Mouse (Mus musculus) forebrain, embryonic 12.5 days (tissue): Measurements from ENCODE around the gene Stub1. TPM values are rescaled to one million over a fixed set of nuclear protein-coding genes. Genes with fewer than 3 reads are reported as not detected.

ENCODE experiments used
- ATAC-seq: fragments of 200-750 bp; cut with Nextera tagmentation; 2 replicates; pipeline ENCODE4 v1.8.0; 2017; ENCODE audit warnings: moderate TSS enrichment; ENCODE audit not compliant: low FRiP score
- H3K27ac ChIP-seq: fragments of 300-500 bp; sonication (generic); 2 replicates; pipeline ENCODE4 v1.5.1; 2016; ENCODE audit warnings: mild to moderate bottlenecking
- H3K27me3 ChIP-seq: fragments of 300-500 bp; sonication (generic); 2 replicates; pipeline ENCODE4 v1.6.1; 2016; ENCODE audit warnings: mild to moderate bottlenecking
- H3K36me3 ChIP-seq: fragments of 300-500 bp; sonication (generic); replicated peaks from 2 replicates; pipeline ENCODE4 v1.6.1; 2016; ENCODE audit warnings: mild to moderate bottlenecking
- H3K4me1 ChIP-seq: fragments of 300-500 bp; sonication (generic); 2 replicates; pipeline ENCODE4 v1.6.1; 2016
- H3K4me2 ChIP-seq: fragments of 300-500 bp; sonication (generic); 2 replicates; pipeline ENCODE4 v1.6.1; 2016; ENCODE audit warnings: mild to moderate bottlenecking, moderate library complexity
- H3K4me3 ChIP-seq: fragments of 300-500 bp; sonication (generic); replicated peaks from 2 replicates; pipeline ENCODE4 v1.5.1; 2016; ENCODE audit warnings: mild to moderate bottlenecking
- H3K9ac ChIP-seq: fragments of 300-500 bp; sonication (generic); 2 replicates; pipeline ENCODE4 v1.6.1; 2016; ENCODE audit warnings: mild to moderate bottlenecking
- H3K9me3 ChIP-seq: fragments of 300-500 bp; sonication (generic); 2 replicates; pipeline ENCODE4 v1.6.1; 2016
- WGBS: fragments of 180-500 bp; shearing (Covaris S2); methylation state at CpG from one replicate; pipeline ENCODE4 v1.1.7; 2016; 5-methylcytosine and 5-hydroxymethylcytosine counted together
- polyA plus RNA-seq: library from polyadenylated mRNA; unstranded; fragments of >200 nt; fragmentation: Nextera tagmentation; extraction: Ambion mirVana; gene quantifications from 2 replicates; pipeline ENCODE4 v1.2.1, GENCODE M21; 2016

Gene Stub1
- polyA plus RNA-seq, 1 experiment from 2014 or later: 288 TPM

- no peaks in the 10 kb centered on the region for H3K36me3 ChIP-seq
- ATAC-seq: no peak
- H3K27ac ChIP-seq: no peak overlapping the region
- H3K9me3 ChIP-seq: no peaks in the 10 kb centered on the region
- WGBS: 86% methylated on average over 4 of the region's 4 CpGs
- H3K4me3 ChIP-seq: no peak overlapping the region
- no peak overlapping the region for H3K9ac ChIP-seq
- no peak overlapping the region for H3K4me2 ChIP-seq
- H3K27me3 ChIP-seq: peaks cover 8% of the 10 kb centered on the region; the same call in 1 of the 2 replicates
- peaks cover 54% of the 10 kb centered on the region for H3K4me1 ChIP-seq
These were observed 26.7 kb downstream of the Stub1 start for GRCm38 (mm10) chr17:25806507-25806906.

- peak overlapping the region; percentile 94 for H3K27ac ChIP-seq
- H3K4me1 ChIP-seq: peaks cover 26% of the 10 kb centered on the region
- H3K27me3 ChIP-seq: 0 out of 2 replicates have a peak, but pooled peaks cover 3% of the 10 kb centered on the region
- no peaks in the 10 kb centered on the region for H3K9me3 ChIP-seq
- H3K4me3 ChIP-seq: peak overlapping the region; percentile 7; the same call in 1 of the 2 replicates
- no peaks in the 10 kb centered on the region for H3K36me3 ChIP-seq
- H3K4me2 ChIP-seq: peak overlapping the region; percentile 40
- H3K9ac ChIP-seq: no peak overlapping the region; the same call in 1 of the 2 replicates
- WGBS: 9% methylated on average over 10 of the region's 10 CpGs
- ATAC-seq: peak; percentile 93
These were observed 30.2 kb downstream of the Stub1 start for GRCm38 (mm10) chr17:25802825-25803517.

- H3K9me3 ChIP-seq: no peaks in the 10 kb centered on the region
- no peak overlapping the region for H3K9ac ChIP-seq
- H3K4me2 ChIP-seq: no peak overlapping the region
- 6% methylated on average over 6 of the region's 6 CpGs for WGBS
- no peaks in the 10 kb centered on the region for H3K36me3 ChIP-seq
- H3K4me1 ChIP-seq: peaks cover 39% of the 10 kb centered on the region
- 0 out of 2 replicates have a peak, but pooled peaks cover 3% of the 10 kb centered on the region for H3K27me3 ChIP-seq
- H3K27ac ChIP-seq: no peak overlapping the region
- no peak overlapping the region for H3K4me3 ChIP-seq
- no peak for ATAC-seq
These were observed 32.2 kb downstream of the Stub1 start for GRCm38 (mm10) chr17:25801029-25801428.

GRCm38 (mm10) chr17:25796951-25797369, 36.2 kb downstream of the Stub1 start, which contains the start of gene Metrn:
Metrn (minus strand) TSS chr17:25797136.
- under 1% methylated on average over 34 of the region's 35 CpGs for WGBS
- Histone ChIP-seq H3K27me3 (0 out of 2 replicates have a peak, but pooled peaks cover 3% of the 10 kb centered on the region), H3K9me3 (no peaks in the 10 kb centered on the region), H3K36me3 (no peaks in the 10 kb centered on the region), H3K9ac (peak within 1 kb of the TSS; percentile 80), H3K27ac (peak within 1 kb of the TSS; percentile 97), H3K4me3 (peak within 1 kb of the TSS; percentile 82), H3K4me2 (peak within 1 kb of the TSS; percentile 93), H3K4me1 (peaks cover 53% of the 10 kb centered on the region)
- peak; percentile 82 for ATAC-seq

GRCm38 (mm10) chr17:25796211-25796771, 36.9 kb downstream of the Stub1 start:
- peak overlapping the region; percentile 93 for H3K4me2 ChIP-seq
- no peaks in the 10 kb centered on the region for H3K36me3 ChIP-seq
- H3K4me1 ChIP-seq: peaks cover 56% of the 10 kb centered on the region
- ATAC-seq: no peak
- H3K27me3 ChIP-seq: no peaks in the 10 kb centered on the region
- peak overlapping the region; percentile 80 for H3K9ac ChIP-seq
- peak overlapping the region; percentile 97 for H3K27ac ChIP-seq
- H3K4me3 ChIP-seq: peak overlapping the region; percentile 82
- WGBS: under 1% methylated on average over 37 of the region's 37 CpGs
- H3K9me3 ChIP-seq: no peaks in the 10 kb centered on the region

GRCm38 (mm10) chr17:25795609-25796092, 37.6 kb downstream of the Stub1 start, which contains the start of gene AC134908.4:
AC134908.4 (minus strand) TSS chr17:25795659.
- no peak for ATAC-seq
- no peaks in the 10 kb centered on the region; the same call in 1 of the 2 replicates for H3K36me3 ChIP-seq
- H3K4me1 ChIP-seq: peaks cover 63% of the 10 kb centered on the region
- peak within 1 kb of the TSS; percentile 93 for H3K4me2 ChIP-seq
- peak within 1 kb of the TSS; percentile 82 for H3K4me3 ChIP-seq
- peak within 1 kb of the TSS; percentile 97 for H3K27ac ChIP-seq
- WGBS: 3% methylated on average over 6 of the region's 6 CpGs
- no peaks in the 10 kb centered on the region for H3K9me3 ChIP-seq
- peak within 1 kb of the TSS; percentile 80 for H3K9ac ChIP-seq
- no peaks in the 10 kb centered on the region for H3K27me3 ChIP-seq

- Histone ChIP-seq H3K4me1 (peaks cover 65% of the 10 kb centered on the region), H3K27me3 (no peaks in the 10 kb centered on the region), H3K9ac (peak overlapping the region; percentile 80), H3K36me3 (no peaks in the 10 kb centered on the region; the same call in 1 of the 2 replicates), H3K4me2 (peak overlapping the region; percentile 93), H3K9me3 (no peaks in the 10 kb centered on the region), H3K27ac (peak overlapping the region; percentile 97), H3K4me3 (peak overlapping the region; percentile 82)
- 47% methylated on average over 17 of the region's 17 CpGs for WGBS
- ATAC-seq: no peak
These were observed 38.2 kb downstream of the Stub1 start for GRCm38 (mm10) chr17:25794998-25795397.

- H3K9ac ChIP-seq: peak overlapping the region; percentile 80
- peak overlapping the region; percentile 97 for H3K27ac ChIP-seq
- ATAC-seq: 0 out of 2 replicates have a peak, but pooled peaks have one; percentile 24
- H3K4me1 ChIP-seq: peaks cover 65% of the 10 kb centered on the region
- H3K4me3 ChIP-seq: 0 out of 2 replicates have a peak overlapping the region, but pooled peaks have one; percentile 82
- 10% methylated on average over 13 of the region's 13 CpGs for WGBS
- H3K4me2 ChIP-seq: peak overlapping the region; percentile 93
- H3K9me3 ChIP-seq: no peaks in the 10 kb centered on the region
- H3K36me3 ChIP-seq: peaks cover 7% of the 10 kb centered on the region
- H3K27me3 ChIP-seq: no peaks in the 10 kb centered on the region
These were observed 39.0 kb downstream of the Stub1 start for GRCm38 (mm10) chr17:25794197-25794596.

- H3K9me3 ChIP-seq: no peaks in the 10 kb centered on the region
- 2% methylated on average over 14 of the region's 14 CpGs for WGBS
- peak within 1 kb of the TSS; percentile 93 for H3K4me2 ChIP-seq
- H3K36me3 ChIP-seq: peaks cover 19% of the 10 kb centered on the region
- peak; percentile 42; the same call in 1 of the 2 replicates for ATAC-seq
- H3K4me1 ChIP-seq: peaks cover 65% of the 10 kb centered on the region
- H3K9ac ChIP-seq: peak within 1 kb of the TSS; percentile 81
- H3K27me3 ChIP-seq: no peaks in the 10 kb centered on the region
- H3K4me3 ChIP-seq: peak within 1 kb of the TSS; percentile 65
- H3K27ac ChIP-seq: peak within 1 kb of the TSS; percentile 97
These were observed 40.6 kb downstream of the Stub1 start, which contains the start of gene Fam173a for GRCm38 (mm10) chr17:25792615-25793014. Fam173a (minus strand) TSS chr17:25792901.

- H3K9ac ChIP-seq: peak overlapping the region; percentile 81
- H3K4me3 ChIP-seq: peak overlapping the region; percentile 65
- no peaks in the 10 kb centered on the region for H3K9me3 ChIP-seq
- no peaks in the 10 kb centered on the region for H3K27me3 ChIP-seq
- peak; percentile 57 for ATAC-seq
- H3K27ac ChIP-seq: peak overlapping the region; percentile 97
- peaks cover 59% of the 10 kb centered on the region for H3K4me1 ChIP-seq
- peak overlapping the region; percentile 88 for H3K4me2 ChIP-seq
- under 1% methylated on average over 45 of the region's 45 CpGs for WGBS
- H3K36me3 ChIP-seq: peaks cover 24% of the 10 kb centered on the region
These were observed 41.2 kb downstream of the Stub1 start for GRCm38 (mm10) chr17:25791843-25792527.

- peaks cover 54% of the 10 kb centered on the region for H3K4me1 ChIP-seq
- peak overlapping the region; percentile 88 for H3K4me2 ChIP-seq
These were observed 41.8 kb downstream of the Stub1 start for GRCm38 (mm10) chr17:25791320-25791842.

More at GRCm38 (mm10) chr17:25791320-25791842, 41.8 kb downstream of the Stub1 start:
- Histone ChIP-seq H3K9me3 (no peaks in the 10 kb centered on the region), H3K27ac (peak overlapping the region; percentile 97), H3K4me3 (peak overlapping the region; percentile 65), H3K9ac (peak overlapping the region; percentile 81), H3K27me3 (no peaks in the 10 kb centered on the region), H3K36me3 (peaks cover 24% of the 10 kb centered on the region)
- no peak for ATAC-seq
- 28% methylated on average over 19 of the region's 19 CpGs for WGBS
